Mouse (Mus musculus): ENCODE results near the gene Krtap29-1. TPM values are rescaled to one million over a fixed set of nuclear protein-coding genes. Genes with fewer than 3 reads are reported as not detected.

Krtap29-1 gene
- polyA plus RNA-seq, 1 experiment, result not detected

- H3K4me1 ChIP-seq (ENCODE audit: control insufficient read depth, insufficient read depth, low read length), result no peaks in the 10 kb centered on the region
- no peak overlapping the region for H3K4me3 ChIP-seq (ENCODE audit: insufficient read depth, low read length)
- no peak overlapping the region for H3K27ac ChIP-seq (ENCODE audit: insufficient read depth, low read length)
- TF ChIP-seq CTCF (IDR thresholded peaks at IDR 0.05; ENCODE audit: extremely low read depth, insufficient read depth, low read length), result no peak
- TF ChIP-seq POLR2A (IDR thresholded peaks at IDR 0.05; ENCODE audit: extremely low read depth, insufficient read depth, low read length), result no peak
These were observed 3.9 kb upstream of the Krtap29-1 start for GRCm38 (mm10) chr11:99982731-99983130.

GRCm38 (mm10) chr11:99965961-99966360, 12.9 kb downstream of the Krtap29-1 start:
- H3K4me1 ChIP-seq (ENCODE audit: control insufficient read depth, insufficient read depth, low read length), result no peaks in the 10 kb centered on the region
- no peak overlapping the region for H3K4me3 ChIP-seq (ENCODE audit: insufficient read depth, low read length)
- no peak overlapping the region for H3K27ac ChIP-seq (ENCODE audit: insufficient read depth, low read length)
- TF ChIP-seq CTCF (IDR thresholded peaks at IDR 0.05; ENCODE audit: extremely low read depth, insufficient read depth, low read length), result no peak
- no peak for TF ChIP-seq POLR2A (IDR thresholded peaks at IDR 0.05; ENCODE audit: extremely low read depth, insufficient read depth, low read length)

GRCm38 (mm10) chr11:99964213-99964612, 14.6 kb downstream of the Krtap29-1 start:
- no peaks in the 10 kb centered on the region for H3K4me1 ChIP-seq (ENCODE audit: control insufficient read depth, insufficient read depth, low read length)
- H3K27ac ChIP-seq (ENCODE audit: insufficient read depth, low read length), result no peak overlapping the region
- TF ChIP-seq POLR2A (IDR thresholded peaks at IDR 0.05; ENCODE audit: extremely low read depth, insufficient read depth, low read length) (no peak), CTCF (IDR thresholded peaks at IDR 0.05; ENCODE audit: extremely low read depth, insufficient read depth, low read length) (0 out of 2 replicates have a peak, but pooled peaks have one; percentile 0)
- no peak overlapping the region for H3K4me3 ChIP-seq (ENCODE audit: insufficient read depth, low read length)

GRCm38 (mm10) chr11:99948175-99948574, 30.7 kb downstream of the Krtap29-1 start, which contains the start of gene Krtap9-5:
TSS of gene Krtap9-5 (plus strand) at chr11:99948475.
- Histone ChIP-seq H3K4me3 (ENCODE audit: insufficient read depth, low read length) (no peak within 1 kb of the TSS), H3K4me1 (ENCODE audit: control insufficient read depth, insufficient read depth, low read length) (no peaks in the 10 kb centered on the region), H3K27ac (ENCODE audit: insufficient read depth, low read length) (no peak within 1 kb of the TSS)
- TF ChIP-seq CTCF (IDR thresholded peaks at IDR 0.05; ENCODE audit: extremely low read depth, insufficient read depth, low read length) (no peak), POLR2A (IDR thresholded peaks at IDR 0.05; ENCODE audit: extremely low read depth, insufficient read depth, low read length) (no peak)

- H3K4me3 ChIP-seq (ENCODE audit: insufficient read depth, low read length), result no peak overlapping the region
- no peak overlapping the region for H3K27ac ChIP-seq (ENCODE audit: insufficient read depth, low read length)
- TF ChIP-seq CTCF (IDR thresholded peaks at IDR 0.05; ENCODE audit: extremely low read depth, insufficient read depth, low read length) (no peak), POLR2A (IDR thresholded peaks at IDR 0.05; ENCODE audit: extremely low read depth, insufficient read depth, low read length) (no peak)
- no peaks in the 10 kb centered on the region for H3K4me1 ChIP-seq (ENCODE audit: control insufficient read depth, insufficient read depth, low read length)
These were observed 41.0 kb downstream of the Krtap29-1 start for GRCm38 (mm10) chr11:99937751-99938264.

- TF ChIP-seq POLR2A (IDR thresholded peaks at IDR 0.05; ENCODE audit: extremely low read depth, insufficient read depth, low read length) (no peak), CTCF (IDR thresholded peaks at IDR 0.05; ENCODE audit: extremely low read depth, insufficient read depth, low read length) (no peak)
- Histone ChIP-seq H3K4me3 (ENCODE audit: insufficient read depth, low read length) (no peak within 1 kb of the TSS), H3K27ac (ENCODE audit: insufficient read depth, low read length) (no peak within 1 kb of the TSS), H3K4me1 (ENCODE audit: control insufficient read depth, insufficient read depth, low read length) (no peaks in the 10 kb centered on the region)
These were observed 42.9 kb downstream of the Krtap29-1 start, which contains the start of gene Krtap31-2 for GRCm38 (mm10) chr11:99935991-99936390. TSS of gene Krtap31-2 (plus strand) at chr11:99936291.

Other genes starting within 250 kb of the Krtap29-1 start
- not detected in 2 replicates for gene Gm14180, start 244.8 kb downstream of the Krtap29-1 start, polyA plus RNA-seq (2012; rRNA removed)
- not detected in 2 replicates for gene Gm11595, start 206.1 kb downstream of the Krtap29-1 start, polyA plus RNA-seq (2012; rRNA removed)
- not detected in 2 replicates for gene Krtap4-8, start 198.3 kb downstream of the Krtap29-1 start, polyA plus RNA-seq (2012; rRNA removed)
- not detected in 2 replicates for gene Krtap4-9, start 193.9 kb downstream of the Krtap29-1 start, polyA plus RNA-seq (2012; rRNA removed)
- gene Gm11596, start 185.6 kb downstream of the Krtap29-1 start, polyA plus RNA-seq (2012; rRNA removed), result not detected in 2 replicates
- gene Gm11569, start 180.1 kb downstream of the Krtap29-1 start, polyA plus RNA-seq (2012; rRNA removed), result not detected in 2 replicates
- gene Gm11554, start 174.6 kb downstream of the Krtap29-1 start, polyA plus RNA-seq (2012; rRNA removed), result not detected in 2 replicates
- gene Krtap4-13, start 169.2 kb downstream of the Krtap29-1 start, polyA plus RNA-seq (2012; rRNA removed), result not detected in 2 replicates
- not detected in 2 replicates for gene Gm11564, start 163.4 kb downstream of the Krtap29-1 start, polyA plus RNA-seq (2012; rRNA removed)
- gene 2300003K06Rik, start 141.0 kb downstream of the Krtap29-1 start, polyA plus RNA-seq (2012; rRNA removed), result not detected in 2 replicates
- gene Krtap4-16, start 127.4 kb downstream of the Krtap29-1 start, polyA plus RNA-seq (2012; rRNA removed), result not detected in 2 replicates
- not detected in 2 replicates for gene Gm11568, start 121.1 kb downstream of the Krtap29-1 start, polyA plus RNA-seq (2012; rRNA removed)
- not detected in 2 replicates for gene Gm11559, start 114.6 kb downstream of the Krtap29-1 start, polyA plus RNA-seq (2012; rRNA removed)
- gene Krtap9-1, start 105.7 kb downstream of the Krtap29-1 start, polyA plus RNA-seq (2012; rRNA removed), result not detected in 2 replicates
- gene Gm11567, start 99.9 kb downstream of the Krtap29-1 start, polyA plus RNA-seq (2012; rRNA removed), result not detected in 2 replicates
- not detected in 2 replicates for gene Krtap31-1, start 71.1 kb downstream of the Krtap29-1 start, polyA plus RNA-seq (2012; rRNA removed)
- not detected in 2 replicates for gene Gm11565, start 64.3 kb downstream of the Krtap29-1 start, polyA plus RNA-seq (2012; rRNA removed)
- not detected in 2 replicates for gene Krtap31-2, start 42.8 kb downstream of the Krtap29-1 start, polyA plus RNA-seq (2012; rRNA removed)
- gene Krtap9-5, start 30.6 kb downstream of the Krtap29-1 start, polyA plus RNA-seq (2012; rRNA removed), result not detected in 2 replicates
- not detected in 2 replicates for gene Krtap16-1, start 7.5 kb upstream of the Krtap29-1 start, polyA plus RNA-seq (2012; rRNA removed)
- gene Krtap17-1, start 14.9 kb upstream of the Krtap29-1 start, polyA plus RNA-seq (2012; rRNA removed), result not detected in 2 replicates
- gene Krt33a, start 37.2 kb upstream of the Krtap29-1 start, polyA plus RNA-seq (2012; rRNA removed), result 0.06 TPM in 1 of 2 replicates, not detected in the other
- gene Krt33b, start 50.8 kb upstream of the Krtap29-1 start, polyA plus RNA-seq (2012; rRNA removed), result not detected in 2 replicates
- not detected in 2 replicates for gene Krt34, start 62.5 kb upstream of the Krtap29-1 start, polyA plus RNA-seq (2012; rRNA removed)
- gene Krt31, start 71.5 kb upstream of the Krtap29-1 start, polyA plus RNA-seq (2012; rRNA removed), result not detected in 2 replicates
- 0.10 TPM in 1 of 2 replicates, not detected in the other for gene Krt32, start 109.2 kb upstream of the Krtap29-1 start, polyA plus RNA-seq (2012; rRNA removed)
- gene Krt35, start 117.2 kb upstream of the Krtap29-1 start, polyA plus RNA-seq (2012; rRNA removed), result not detected in 2 replicates
- gene Krt36, start 126.6 kb upstream of the Krtap29-1 start, polyA plus RNA-seq (2012; rRNA removed), result not detected in 2 replicates
- not detected in 2 replicates for gene Krt13, start 142.5 kb upstream of the Krtap29-1 start, polyA plus RNA-seq (2012; rRNA removed)
- gene Krt15, start 156.9 kb upstream of the Krtap29-1 start, polyA plus RNA-seq (2012; rRNA removed), result 0.25 TPM in 1 of 2 replicates, not detected in the other
- 0.25 and 0.44 TPM in 2 replicates for gene Krt19, start 169.6 kb upstream of the Krtap29-1 start, polyA plus RNA-seq (2012; rRNA removed)
- 4.7 and 6.4 TPM in 2 replicates for gene Krt9, start 214.2 kb upstream of the Krtap29-1 start, polyA plus RNA-seq (2012; rRNA removed)
- not detected in 2 replicates for gene Krt14, start 228.5 kb upstream of the Krtap29-1 start, polyA plus RNA-seq (2012; rRNA removed)